Mouse (Mus musculus) MEL (cell line): ENCODE data around the gene Pde10a. TPM values are rescaled to one million over a fixed set of nuclear protein-coding genes. Genes with fewer than 3 reads are reported as not detected.

Experiments used
- DNase-seq: peaks from one replicate; pipeline ENCODE4 v3.0.0; 2011; ENCODE audit warnings: low read depth, low spot score
- H3K27ac ChIP-seq: 2 replicates; pipeline ENCODE4 v1.5.1; 2012; ENCODE audit warnings: low read depth, mild to moderate bottlenecking, control low read depth, low read length, moderate library complexity; ENCODE audit not compliant: control insufficient read depth
- H3K27me3 ChIP-seq, 2 experiments: fragments of 150-350 bp in 1 of 2; sonication (generic) in 1 of 2; 2 replicates each; pipeline ENCODE4 v1.6.1; 2012; ENCODE audit warnings: low read length in 2 of 2, mild to moderate bottlenecking in 2 of 2, improper control_type of control experiment in 1 of 2, moderate library complexity in 1 of 2; ENCODE audit not compliant: insufficient read depth in 2 of 2, control insufficient read depth in 1 of 2
- H3K36me3 ChIP-seq, 2 experiments: 2 replicates each; pipeline ENCODE4 v1.6.1; 2012 to 2014; ENCODE audit warnings: low read length in 2 of 2, improper control_type of control experiment in 1 of 2, inconsistent platforms in 1 of 2, mild to moderate bottlenecking in 1 of 2; ENCODE audit not compliant: insufficient read depth in 2 of 2, control insufficient read depth in 1 of 2
- H3K4me1 ChIP-seq, 2 experiments: fragments of 150-350 bp in 1 of 2; sonication (generic) in 1 of 2; 2 replicates each; pipeline ENCODE4 v1.6.1; 2012; ENCODE audit warnings: low read length in 2 of 2, improper control_type of control experiment in 1 of 2, mild to moderate bottlenecking in 1 of 2; ENCODE audit not compliant: insufficient read depth in 2 of 2, control insufficient read depth in 1 of 2
- H3K4me3 ChIP-seq, 2 experiments: fragments of 150-350 bp in 1 of 2; sonication (generic) in 1 of 2; 2 replicates each; pipeline ENCODE4 v1.5.1; 2012; ENCODE audit warnings: low read depth in 2 of 2, low read length in 2 of 2, mild to moderate bottlenecking in 2 of 2, moderate library complexity in 2 of 2, control low read depth in 1 of 2, improper control_type of control experiment in 1 of 2; ENCODE audit not compliant: control insufficient read depth in 1 of 2, insufficient read depth in 1 of 2
- H3K79me2 ChIP-seq: 2 replicates; pipeline ENCODE4 v1.6.1; 2012; ENCODE audit warnings: mild to moderate bottlenecking, low read length, moderate library complexity; ENCODE audit not compliant: control insufficient read depth, poor library complexity, insufficient read depth
- H3K9ac ChIP-seq: 2 replicates; pipeline ENCODE4 v1.6.1; 2012; ENCODE audit warnings: low read depth, mild to moderate bottlenecking, control low read depth, low read length, moderate library complexity; ENCODE audit not compliant: control insufficient read depth, poor library complexity, severe bottlenecking
- H3K9me3 ChIP-seq: fragments of 150-350 bp; sonication (generic); replicated peaks from 2 replicates; pipeline ENCODE4 v1.6.1; 2012; ENCODE audit warnings: mild to moderate bottlenecking, low read length, improper control_type of control experiment, moderate library complexity; ENCODE audit not compliant: insufficient read depth
- E2F4 ChIP-seq: IDR thresholded peaks from 2 replicates; pipeline ENCODE4 v1.6.1; 2011; ENCODE audit warnings: low read depth, low read length, improper control_type of control experiment, borderline replicate concordance
- GABPA ChIP-seq: IDR thresholded peaks from 2 replicates; pipeline ENCODE4 v1.6.1; 2012; ENCODE audit warnings: low read depth, mild to moderate bottlenecking, inconsistent platforms, low read length, improper control_type of control experiment, moderate library complexity
- HCFC1 ChIP-seq: IDR thresholded peaks from 2 replicates; pipeline ENCODE4 v1.6.1; 2012; ENCODE audit warnings: low read depth, mild to moderate bottlenecking, inconsistent platforms, low read length, improper control_type of control experiment, moderate library complexity
- MAX ChIP-seq: IDR thresholded peaks from 2 replicates; pipeline ENCODE4 v1.6.1; 2011; ENCODE audit warnings: low read length, improper control_type of control experiment
- MAZ ChIP-seq: IDR thresholded peaks from 2 replicates; pipeline ENCODE4 v1.6.1; 2012; ENCODE audit warnings: low read depth, mild to moderate bottlenecking, inconsistent platforms, low read length, improper control_type of control experiment
- MYB ChIP-seq: IDR thresholded peaks from 2 replicates; pipeline ENCODE4 v1.6.1; 2011; ENCODE audit warnings: mild to moderate bottlenecking, low read depth, low read length, improper control_type of control experiment
- NELFE ChIP-seq: IDR thresholded peaks from 2 replicates; pipeline ENCODE4 v1.6.1; 2011; ENCODE audit warnings: low read depth, low read length, improper control_type of control experiment
- POLR2A ChIP-seq, 2 experiments: IDR thresholded peaks; 2 replicates each; pipeline ENCODE4 v1.6.1; 2011 to 2012; ENCODE audit warnings: low read length in 2 of 2, mild to moderate bottlenecking in 2 of 2, control low read depth in 1 of 2, improper control_type of control experiment in 1 of 2, low read depth in 1 of 2, moderate library complexity in 1 of 2; ENCODE audit not compliant: control insufficient read depth in 1 of 2, insufficient read depth in 1 of 2, poor library complexity in 1 of 2
- RCOR1 ChIP-seq: IDR thresholded peaks from 2 replicates; pipeline ENCODE4 v1.6.1; 2012; ENCODE audit warnings: low read depth, mild to moderate bottlenecking, inconsistent platforms, low read length, improper control_type of control experiment
- TBP ChIP-seq: IDR thresholded peaks from 2 replicates; pipeline ENCODE4 v1.8.0; 2011; ENCODE audit warnings: low read depth, low read length, improper control_type of control experiment
- TCF12 ChIP-seq: IDR thresholded peaks from 2 replicates; pipeline ENCODE4 v1.6.1; 2014; ENCODE audit warnings: low read depth, mild to moderate bottlenecking, inconsistent platforms, low read length, improper control_type of control experiment, moderate library complexity
- USF1 ChIP-seq: IDR thresholded peaks from 2 replicates; pipeline ENCODE4 v1.6.1; 2014; ENCODE audit warnings: low read depth, mild to moderate bottlenecking, inconsistent platforms, low read length, improper control_type of control experiment, moderate library complexity
- USF2 ChIP-seq, 2 experiments: IDR thresholded peaks; 2 replicates each; pipeline ENCODE4 v1.6.1; 2011 to 2012; ENCODE audit warnings: improper control_type of control experiment in 2 of 2, low read length in 2 of 2, borderline replicate concordance in 1 of 2, inconsistent platforms in 1 of 2, low read depth in 1 of 2, mild to moderate bottlenecking in 1 of 2; ENCODE audit not compliant: insufficient read depth in 1 of 2
- polyA plus RNA-seq, 2 experiments: library from polyadenylated mRNA; stranded (reverse) in 1 of 2; unstranded in 1 of 2; fragments of >175 nt in 1 of 2; fragments of >200 nt in 1 of 2; gene quantifications; 2 replicates each; pipeline versions ENCODE4 v1.2.1 to v1.2.4; 2012; ENCODE audit warnings: low replicate concordance in 2 of 2, low read depth in 1 of 2; ENCODE audit not compliant: insufficient read length in 2 of 2, insufficient read depth in 1 of 2, missing spikeins in 1 of 2
- total RNA-seq: library from RNA; depleted of rRNA; stranded (reverse); fragments of 300-350 nt; gene quantifications from 2 replicates; pipeline ENCODE4 v1.2.3, GENCODE M21; 2012

Pde10a gene
- total and polyA plus RNA-seq, 3 experiments: 3.1 to 6.9 TPM; not detected in 1

GRCm38 (mm10) chr17:8851846-8852245, 326.7 kb downstream of the Pde10a start:
- no peaks in the 10 kb centered on the region for H3K9me3 ChIP-seq
- H3K36me3 ChIP-seq: no peaks in the 10 kb centered on the region
- no peak overlapping the region for H3K27ac ChIP-seq
- peaks cover 0 to 2% of the 10 kb centered on the region in 2 experiments; a peak in 2 of 4 replicates for H3K27me3 ChIP-seq
- peaks cover 0 to 2% of the 10 kb centered on the region in 2 experiments; a peak in 2 of 4 replicates for H3K4me1 ChIP-seq
- H3K79me2 ChIP-seq: no peaks in the 10 kb centered on the region
- H3K9ac ChIP-seq: no peak overlapping the region
- DNase-seq: no peak
- H3K4me3 ChIP-seq: no peak overlapping the region
- no peak for TF ChIP-seq RCOR1
- no peak for TF ChIP-seq USF2 (IDR thresholded peaks at IDR 0.05; ENCODE audit: borderline replicate concordance in 1 of 2, insufficient read depth in 1 of 2, low read depth in 1 of 2, low read length in 2 of 2)
- no peak for TF ChIP-seq HCFC1

GRCm38 (mm10) chr17:8856430-8857371, 331.5 kb downstream of the Pde10a start:
- no peaks in the 10 kb centered on the region for H3K9me3 ChIP-seq
- 0 out of 4 replicates have a peak, but pooled peaks cover 0 to 2% of the 10 kb centered on the region in 2 experiments for H3K36me3 ChIP-seq
- peaks cover 0 to 3% of the 10 kb centered on the region in 2 experiments; a peak in 2 of 4 replicates for H3K4me1 ChIP-seq
- H3K79me2 ChIP-seq: no peaks in the 10 kb centered on the region
- no peak overlapping the region for H3K9ac ChIP-seq
- peaks cover 0 to 6% of the 10 kb centered on the region in 2 experiments; a peak in 1 of 4 replicates for H3K27me3 ChIP-seq
- peak; percentile 16; the same call in 1 of the 2 replicates for TF ChIP-seq TCF12
- no peak for TF ChIP-seq POLR2A (IDR thresholded peaks at IDR 0.05; ENCODE audit: control insufficient read depth in 1 of 2, insufficient read depth in 1 of 2, low read depth in 1 of 2, low read length in 2 of 2, poor library complexity in 1 of 2)
- TF ChIP-seq RCOR1: no peak
- TF ChIP-seq TBP: 0 out of 2 replicates have a peak, but pooled peaks have one; percentile 21
- no peak overlapping the region for H3K27ac ChIP-seq
- peak; percentile 71 for DNase-seq
- peak overlapping the region; percentile 60 to 71 for H3K4me3 ChIP-seq

- Histone ChIP-seq H3K4me3 (no peak overlapping the region), H3K79me2 (no peaks in the 10 kb centered on the region), H3K9ac (no peak overlapping the region), H3K4me1 (peaks cover 0 to 3% of the 10 kb centered on the region in 2 experiments; a peak in 2 of 4 replicates), H3K9me3 (no peaks in the 10 kb centered on the region), H3K36me3 (0 out of 4 replicates have a peak, but pooled peaks cover 0 to 2% of the 10 kb centered on the region in 2 experiments), H3K27ac (no peak overlapping the region), H3K27me3 (peaks cover 0 to 6% of the 10 kb centered on the region in 2 experiments; a peak in 1 of 4 replicates)
- no peak for DNase-seq
- TF ChIP-seq MAZ (no peak), MYB (no peak), NELFE (no peak), MAX (no peak), GABPA (no peak), USF1 (no peak), E2F4 (no peak)
Measured at GRCm38 (mm10) chr17:8858636-8859421, 333.7 kb downstream of the Pde10a start.
